Mouse (Mus musculus) embryonic facial prominence, embryonic 15.5 days (tissue): ENCODE data around the gene 4933400A11Rik. TPM values are rescaled to one million over a fixed set of nuclear protein-coding genes. Genes with fewer than 3 reads are reported as not detected.

Experiments used
- ATAC-seq: fragments of 200-750 bp; cut with Nextera tagmentation; 2 replicates; pipeline ENCODE4 v1.8.0; 2017; ENCODE audit warnings: low read depth, moderate TSS enrichment; ENCODE audit not compliant: insufficient number of reproducible peaks, low FRiP score, low TSS enrichment
- H3K27ac ChIP-seq: fragments of 300-500 bp; sonication (generic); replicated peaks from 2 replicates; pipeline ENCODE4 v1.5.1; 2015; ENCODE audit warnings: mild to moderate bottlenecking, inconsistent platforms
- H3K27me3 ChIP-seq: fragments of 300-500 bp; sonication (generic); 2 replicates; pipeline ENCODE4 v1.6.1; 2015; ENCODE audit warnings: inconsistent platforms
- H3K36me3 ChIP-seq: fragments of 300-500 bp; sonication (generic); 2 replicates; pipeline ENCODE4 v1.6.1; 2015; ENCODE audit warnings: mild to moderate bottlenecking, inconsistent platforms
- H3K4me1 ChIP-seq: fragments of 300-500 bp; sonication (generic); 2 replicates; pipeline ENCODE4 v1.6.1; 2015; ENCODE audit warnings: inconsistent platforms
- H3K4me2 ChIP-seq: fragments of 300-500 bp; sonication (generic); replicated peaks from 2 replicates; pipeline ENCODE4 v1.6.1; 2015; ENCODE audit warnings: mild to moderate bottlenecking, inconsistent platforms
- H3K4me3 ChIP-seq: fragments of 300-500 bp; sonication (generic); replicated peaks from 2 replicates; pipeline ENCODE4 v1.5.1; 2015; ENCODE audit warnings: mild to moderate bottlenecking, inconsistent platforms
- H3K9ac ChIP-seq: fragments of 300-500 bp; sonication (generic); 2 replicates; pipeline ENCODE4 v1.6.1; 2015; ENCODE audit warnings: inconsistent platforms
- H3K9me3 ChIP-seq: fragments of 300-500 bp; sonication (generic); replicated peaks from 2 replicates; pipeline ENCODE4 v1.6.1; 2016; ENCODE audit warnings: inconsistent platforms
- WGBS: fragments of 180-500 bp; shearing (Covaris S2); methylation state at CpG from one replicate; pipeline ENCODE4 v1.1.7; 2015; 5-methylcytosine and 5-hydroxymethylcytosine counted together
- polyA plus RNA-seq: library from polyadenylated mRNA; unstranded; fragments of >200 nt; fragmentation: Nextera tagmentation; extraction: Ambion mirVana; gene quantifications from 2 replicates; pipeline ENCODE4 v1.2.1, GENCODE M21; 2015

The 4933400A11Rik gene
- polyA plus RNA-seq, 1 experiment from 2014 or later: not detected

DNA sequence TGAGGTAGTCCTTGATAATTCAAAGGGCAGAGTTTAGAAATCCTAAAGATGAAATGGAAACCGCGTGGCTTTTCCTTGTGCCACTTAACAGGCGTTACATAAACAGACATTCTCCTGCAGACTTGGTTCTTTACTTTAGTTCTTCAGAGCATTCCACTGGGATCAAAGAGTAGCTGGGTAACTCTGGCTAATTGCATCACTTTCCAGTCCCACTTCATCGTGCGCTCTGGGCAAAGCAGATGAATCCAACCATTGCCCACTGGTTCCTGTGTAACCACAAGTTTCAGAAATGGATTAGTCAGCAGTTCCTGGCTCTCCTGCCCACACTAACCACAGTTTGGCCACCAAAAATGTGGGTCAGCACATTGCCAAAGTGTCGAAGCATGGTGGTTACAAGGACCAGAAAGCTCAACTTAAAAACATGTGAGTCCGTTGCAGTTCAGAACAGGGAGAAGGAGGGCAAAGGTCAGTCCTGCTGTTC lies 15.4 kb upstream of the 4933400A11Rik start:
- ATAC-seq: no peak
- Histone ChIP-seq H3K27ac (no peak overlapping the region), H3K9me3 (no peaks in the 10 kb centered on the region), H3K4me2 (no peak overlapping the region), H3K36me3 (no peaks in the 10 kb centered on the region), H3K9ac (no peak overlapping the region), H3K4me3 (no peak overlapping the region), H3K4me1 (0 out of 2 replicates have a peak, but pooled peaks cover 3% of the 10 kb centered on the region), H3K27me3 (no peaks in the 10 kb centered on the region)
- 39% methylated on average over 7 of the region's 7 CpGs for WGBS

DNA sequence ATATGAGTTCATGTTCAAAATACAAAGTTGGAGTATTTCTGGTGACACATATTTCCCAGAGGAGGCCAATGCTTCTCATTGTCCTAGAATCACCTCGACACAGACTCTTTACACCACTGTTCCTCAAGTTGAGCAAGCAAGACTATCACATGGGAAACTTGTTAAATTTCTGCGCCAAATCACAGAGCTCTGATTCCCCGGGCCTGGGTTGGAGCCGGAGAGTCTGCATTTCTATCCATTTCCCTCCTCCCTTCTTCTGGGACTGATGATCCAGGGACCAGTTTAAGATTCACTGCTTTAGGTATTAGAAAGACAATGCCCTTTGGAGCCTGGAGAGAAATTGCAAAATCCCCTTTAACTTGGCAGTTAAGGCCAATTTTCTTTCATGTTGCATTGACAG lies 15.0 kb upstream of the 4933400A11Rik start:
- no peaks in the 10 kb centered on the region for H3K27me3 ChIP-seq
- no peak overlapping the region for H3K27ac ChIP-seq
- 40% methylated on average over 4 of the region's 4 CpGs for WGBS
- no peak for ATAC-seq
- H3K9ac ChIP-seq: no peak overlapping the region
- H3K9me3 ChIP-seq: no peaks in the 10 kb centered on the region
- H3K4me3 ChIP-seq: no peak overlapping the region
- no peaks in the 10 kb centered on the region for H3K36me3 ChIP-seq
- no peak overlapping the region for H3K4me2 ChIP-seq
- 0 out of 2 replicates have a peak, but pooled peaks cover 3% of the 10 kb centered on the region for H3K4me1 ChIP-seq

DNA sequence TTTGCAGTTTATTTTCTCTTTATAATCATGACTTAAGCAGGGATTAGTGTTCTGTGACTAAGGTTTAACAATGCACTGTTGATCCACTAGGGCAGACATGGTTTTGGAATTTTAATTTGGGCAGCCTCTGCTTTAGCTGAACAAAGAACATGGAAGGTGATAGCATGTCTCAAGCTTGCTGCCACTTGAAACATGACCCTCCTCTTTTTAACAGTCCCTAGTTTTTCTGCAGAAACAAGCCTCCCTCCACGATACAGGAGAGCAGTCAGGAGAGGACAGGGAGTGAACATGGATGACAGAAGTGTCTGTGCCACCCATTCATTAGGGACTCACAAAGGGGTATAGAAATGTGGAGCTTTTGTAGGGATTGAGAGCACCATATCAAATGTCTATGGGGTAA lies 13.4 kb upstream of the 4933400A11Rik start:
- 0 out of 2 replicates have a peak, but pooled peaks cover 3% of the 10 kb centered on the region for H3K4me1 ChIP-seq
- 22% methylated on average over 1 of the region's 1 CpGs for WGBS
- H3K4me2 ChIP-seq: no peak overlapping the region
- H3K4me3 ChIP-seq: no peak overlapping the region
- no peak overlapping the region for H3K9ac ChIP-seq
- no peaks in the 10 kb centered on the region for H3K9me3 ChIP-seq
- no peaks in the 10 kb centered on the region for H3K27me3 ChIP-seq
- H3K27ac ChIP-seq: no peak overlapping the region
- H3K36me3 ChIP-seq: no peaks in the 10 kb centered on the region
- no peak for ATAC-seq

DNA sequence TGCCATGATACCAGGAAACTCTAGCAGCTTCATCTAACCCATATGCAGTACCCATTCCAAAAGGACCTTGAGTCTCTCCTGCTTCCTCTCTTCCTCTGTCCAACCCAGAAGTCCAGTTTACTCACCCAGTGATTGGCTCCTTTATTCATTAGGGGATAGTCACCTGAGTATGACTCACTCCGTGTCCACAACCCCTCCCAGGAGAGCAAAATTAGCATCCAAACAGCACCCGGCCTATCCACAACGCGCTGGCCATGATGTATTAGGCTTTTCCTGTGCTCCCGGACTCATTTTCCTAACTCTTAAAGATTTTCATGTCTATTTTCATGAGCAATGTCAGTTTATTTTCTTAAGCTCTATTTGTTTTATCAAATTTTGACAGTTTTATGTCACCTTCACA lies 10.3 kb upstream of the 4933400A11Rik start:
- Histone ChIP-seq H3K27ac (no peak overlapping the region), H3K36me3 (no peaks in the 10 kb centered on the region), H3K4me1 (0 out of 2 replicates have a peak, but pooled peaks cover 3% of the 10 kb centered on the region), H3K4me3 (no peak overlapping the region), H3K4me2 (no peak overlapping the region), H3K27me3 (no peaks in the 10 kb centered on the region), H3K9ac (no peak overlapping the region), H3K9me3 (no peaks in the 10 kb centered on the region)
- no peak for ATAC-seq
- WGBS: 87% methylated on average over 5 of the region's 5 CpGs

DNA sequence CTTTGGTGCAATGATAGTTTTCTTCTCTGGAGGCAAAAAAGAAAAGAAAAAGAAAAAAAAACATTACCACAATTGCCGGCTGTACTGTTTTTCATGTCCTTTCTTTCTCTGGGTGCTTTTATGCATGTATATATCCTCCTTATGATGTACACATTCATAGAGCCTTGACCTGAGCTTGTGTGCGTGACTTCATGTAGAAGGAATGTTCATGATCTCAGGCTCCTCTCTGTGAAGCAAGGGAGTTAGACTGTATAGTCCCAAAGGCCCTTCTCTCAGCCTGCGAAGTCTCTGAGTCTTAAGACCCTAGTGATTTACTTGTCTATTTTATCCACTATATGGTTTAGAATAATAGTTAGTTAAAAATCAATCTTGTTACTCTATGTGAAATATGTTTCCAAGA lies 21.4 kb downstream of the 4933400A11Rik start:
- Histone ChIP-seq H3K4me2 (no peak overlapping the region), H3K4me1 (no peaks in the 10 kb centered on the region), H3K4me3 (no peak overlapping the region), H3K36me3 (no peaks in the 10 kb centered on the region), H3K9ac (no peak overlapping the region), H3K9me3 (no peaks in the 10 kb centered on the region), H3K27me3 (0 out of 2 replicates have a peak, but pooled peaks cover 6% of the 10 kb centered on the region), H3K27ac (no peak overlapping the region)
- ATAC-seq: no peak
- 68% methylated on average over 3 of the region's 3 CpGs for WGBS

DNA sequence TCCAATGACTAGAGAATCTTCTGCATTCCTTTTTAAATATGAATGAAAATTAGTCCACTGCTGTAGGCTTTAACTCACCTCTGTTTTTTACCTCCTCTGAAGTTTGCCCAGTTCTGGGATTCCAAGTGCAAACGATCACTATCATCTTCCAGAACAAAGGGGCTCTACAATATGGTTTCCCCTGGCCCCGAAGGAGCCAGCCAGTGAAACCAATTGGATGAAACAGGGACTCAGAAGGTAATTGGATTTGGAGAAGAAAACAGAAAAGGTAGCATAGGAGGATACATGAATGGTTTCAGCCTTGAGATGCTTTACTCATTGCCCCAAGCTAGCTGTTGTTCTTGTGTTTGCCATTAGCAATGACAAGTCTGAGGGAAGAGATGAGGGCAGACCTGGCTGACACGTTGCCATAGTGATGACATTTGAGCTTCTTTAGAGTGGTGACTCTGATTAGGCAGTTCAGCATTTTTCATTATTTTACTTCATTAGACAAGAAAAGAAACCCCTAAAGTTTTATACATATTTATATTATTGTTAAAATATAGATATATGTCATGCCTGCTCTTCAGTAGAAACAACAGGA lies 44.0 kb downstream of the 4933400A11Rik start:
- ATAC-seq: no peak
- H3K4me3 ChIP-seq: no peak overlapping the region
- H3K4me2 ChIP-seq: no peak overlapping the region
- no peak overlapping the region for H3K9ac ChIP-seq
- WGBS: 46% methylated on average over 3 of the region's 3 CpGs
- H3K4me1 ChIP-seq: no peaks in the 10 kb centered on the region
- no peaks in the 10 kb centered on the region for H3K9me3 ChIP-seq
- 0 out of 2 replicates have a peak, but pooled peaks cover 2% of the 10 kb centered on the region for H3K27me3 ChIP-seq
- no peak overlapping the region for H3K27ac ChIP-seq
- H3K36me3 ChIP-seq: no peaks in the 10 kb centered on the region

Other genes with a start within 250 kb of the 4933400A11Rik start
- gene Mid1, start 94.4 kb downstream of the 4933400A11Rik start, polyA plus RNA-seq: 7.5 and 9.8 TPM in 2 replicates
- 190 and 192 TPM in 2 replicates for gene Gm21887, start 230.0 kb upstream of the 4933400A11Rik start, polyA plus RNA-seq